8 mouse cellular contexts compared by ENCODE assay signal in genomic region chr4:138367641-138368497, GRCm38 (mm10). TPM values are rescaled to one million over a fixed set of nuclear protein-coding genes. Genes with fewer than 3 reads are reported as not detected.
DNase-seq lines count a peak whose midpoint lies in the region; ATAC-seq and TF ChIP-seq lines count a peak whose summit lies in the region.

Gene Cda, minus strand, starts transcription at chr4:138367992.

- no peak for DNase-seq in cerebellum, postnatal 4 days (ENCODE audit: low spot score in 2 of 2)
- DNase-seq in embryo, embryonic 10 days (ENCODE audit: low spot score), result peak; percentile 87
- peak; percentile 83 for DNase-seq in gastrocnemius, postnatal 14 days
- peak; percentile 83 for DNase-seq in liver, adult 2 months (ENCODE audit: extremely low read depth, low read depth, low spot score)
- DNase-seq in stomach, postnatal 0 days (ENCODE audit: low spot score), result peak; percentile 95

- H3K9ac ChIP-seq in hindbrain, embryonic 15.5 days, result 0 out of 2 replicates have a peak within 1 kb of the TSS, but pooled peaks have one; percentile 18
- H3K9ac ChIP-seq in liver, adult 2 months (ENCODE audit: low read depth, low read length), result peak within 1 kb of the TSS; percentile 88
- H3K9ac ChIP-seq in midbrain, embryonic 16.5 days (ENCODE audit: low read depth, low read length), result peak within 1 kb of the TSS; percentile 49; the same call in 1 of the 2 replicates
- peak within 1 kb of the TSS; percentile 48; the same call in 1 of the 2 replicates for H3K9ac ChIP-seq in stomach, postnatal 0 days (ENCODE audit: low read length)

- peaks cover 20% of the 10 kb centered on the region; the same call in 1 of the 2 replicates for H3K79me2 ChIP-seq in liver, adult 2 months (ENCODE audit: control insufficient read depth, insufficient read depth, low read length)

- no peak for TF ChIP-seq EP300 in stomach, postnatal 0 days (optimal IDR thresholded peaks at IDR 0.05)

- no peak within 1 kb of the TSS for H3K27ac ChIP-seq in hindbrain, embryonic 15.5 days (replicated peaks)
- peak within 1 kb of the TSS; percentile 91 for H3K27ac ChIP-seq in liver, adult 2 months (replicated peaks; ENCODE audit: insufficient read depth, low read depth, low read length)
- no peak within 1 kb of the TSS for H3K27ac ChIP-seq in midbrain, embryonic 16.5 days (ENCODE audit: low read length)
- no peak within 1 kb of the TSS for H3K27ac ChIP-seq in stomach, postnatal 0 days (replicated peaks)

- H3K4me3 ChIP-seq in hindbrain, embryonic 15.5 days, result peak within 1 kb of the TSS; percentile 30
- H3K4me3 ChIP-seq in liver, adult 2 months (ENCODE audit: insufficient read depth, low read depth, low read length), result peak within 1 kb of the TSS; percentile 85
- H3K4me3 ChIP-seq in midbrain, embryonic 16.5 days (ENCODE audit: low read depth, low read length), result peak within 1 kb of the TSS; percentile 31
- H3K4me3 ChIP-seq in stomach, postnatal 0 days (ENCODE audit: low read depth, low read length), result peak within 1 kb of the TSS; percentile 40

- TF ChIP-seq POLR2A in liver, adult 2 months (IDR thresholded peaks at IDR 0.05; ENCODE audit: extremely low read depth, insufficient read depth, low read length), result peak; percentile 50; the same call in 1 of the 2 replicates

- peaks cover 17% of the 10 kb centered on the region; the same call in 1 of the 2 replicates for H3K27me3 ChIP-seq in hindbrain, embryonic 15.5 days
- no peaks in the 10 kb centered on the region for H3K27me3 ChIP-seq in liver, adult 2 months (ENCODE audit: control insufficient read depth, insufficient read depth, low read length)
- peaks cover 9% of the 10 kb centered on the region for H3K27me3 ChIP-seq in midbrain, embryonic 16.5 days (ENCODE audit: control insufficient read depth, insufficient read depth, low read depth, low read length)
- H3K27me3 ChIP-seq in stomach, postnatal 0 days (ENCODE audit: control insufficient read depth, insufficient read depth, low read length), result no peaks in the 10 kb centered on the region

- peak; percentile 83 for ATAC-seq in cerebellum, adult (ENCODE audit: insufficient number of reproducible peaks, low FRiP score, low TSS enrichment)
- peak; percentile 84 for ATAC-seq in hindbrain, embryonic 15.5 days (ENCODE audit: low FRiP score, low read depth)
- 0 out of 2 replicates have a peak, but pooled peaks have one; percentile 42 for ATAC-seq in midbrain, embryonic 16.5 days
- ATAC-seq in stomach, postnatal 0 days (ENCODE audit: low FRiP score, low TSS enrichment), result peak; percentile 87

- no peak for TF ChIP-seq CTCF in liver, adult 2 months (IDR thresholded peaks at IDR 0.05; ENCODE audit: low read depth, low read length)
- TF ChIP-seq CTCF in stomach, postnatal 0 days (IDR thresholded peaks at IDR 0.05; ENCODE audit: low read depth), result peak; percentile 45

- 10% methylated on average over 34 of the region's 34 CpGs for WGBS in hindbrain, embryonic 15.5 days
- under 1% methylated on average over 34 of the region's 34 CpGs for WGBS in liver, adult 2 months
- WGBS in midbrain, embryonic 16.5 days, result 10% methylated on average over 34 of the region's 34 CpGs
- WGBS in stomach, postnatal 0 days, result 8% methylated on average over 33 of the region's 34 CpGs

- no peaks in the 10 kb centered on the region for H3K9me3 ChIP-seq in hindbrain, embryonic 15.5 days
- H3K9me3 ChIP-seq in midbrain, embryonic 16.5 days (replicated peaks; ENCODE audit: control insufficient read depth, low read length, poor library complexity, severe bottlenecking), result no peaks in the 10 kb centered on the region
- H3K9me3 ChIP-seq in stomach, postnatal 0 days (ENCODE audit: control insufficient read depth, low read length), result no peaks in the 10 kb centered on the region

- peak within 1 kb of the TSS; percentile 55 for H3K4me2 ChIP-seq in hindbrain, embryonic 15.5 days
- peak within 1 kb of the TSS; percentile 56 for H3K4me2 ChIP-seq in midbrain, embryonic 16.5 days (ENCODE audit: low read length)
- peak within 1 kb of the TSS; percentile 58 for H3K4me2 ChIP-seq in stomach, postnatal 0 days (replicated peaks; ENCODE audit: low read depth)

- peaks cover 10% of the 10 kb centered on the region for H3K4me1 ChIP-seq in hindbrain, embryonic 15.5 days (replicated peaks)
- peaks cover 22% of the 10 kb centered on the region for H3K4me1 ChIP-seq in liver, adult 2 months (ENCODE audit: control insufficient read depth, insufficient read depth, low read length)
- peaks cover 5% of the 10 kb centered on the region; the same call in 1 of the 2 replicates for H3K4me1 ChIP-seq in midbrain, embryonic 16.5 days (ENCODE audit: control insufficient read depth, insufficient read depth, low read length)
- no peaks in the 10 kb centered on the region for H3K4me1 ChIP-seq in stomach, postnatal 0 days (replicated peaks; ENCODE audit: control insufficient read depth, insufficient read depth)

- H3K36me3 ChIP-seq in hindbrain, embryonic 15.5 days, result no peaks in the 10 kb centered on the region
- no peaks in the 10 kb centered on the region for H3K36me3 ChIP-seq in liver, adult 2 months (ENCODE audit: control insufficient read depth, insufficient read depth, low read length)
- H3K36me3 ChIP-seq in midbrain, embryonic 16.5 days (ENCODE audit: control insufficient read depth, insufficient read depth, low read length), result no peaks in the 10 kb centered on the region
- no peaks in the 10 kb centered on the region for H3K36me3 ChIP-seq in stomach, postnatal 0 days (ENCODE audit: control insufficient read depth, insufficient read depth, low read length)

- intact Hi-C loops in gastrocnemius, postnatal 14 days (cut with DNase I; ENCODE audit: low total_unique reads), result no loop called here

RNA-seq across cellular contexts. Expression of gene Cda, which starts in this region (rescaled TPM):
- total RNA-seq in gastrocnemius, postnatal 14 days (2021), result 1 to 10 TPM in 1 of 2 experiments, under 1 TPM in 1; 0.55 to 1.9 TPM
- 4.5 and 6.5 TPM in 2 replicates for polyA plus RNA-seq in hindbrain, embryonic 15.5 days (2015; fragmentation: Nextera tagmentation; extraction: Ambion mirVana)
- total RNA-seq in liver, adult 2 months (2014; rRNA removed), result 4.5 and 4.8 TPM in 2 replicates
- polyA plus RNA-seq in liver, adult 2 months (2012; rRNA removed), result 33.1 and 34.1 TPM in 2 replicates
- polyA plus RNA-seq in midbrain, embryonic 16.5 days (2015; fragmentation: Nextera tagmentation; extraction: Ambion mirVana), result 4.4 and 4.8 TPM in 2 replicates
- polyA plus RNA-seq in stomach, postnatal 0 days (2015; fragmentation: Nextera tagmentation; extraction: Ambion mirVana), result 12.5 and 15.2 TPM in 2 replicates

Comparison
In these comparisons a context has a peak if more than half of its experiments do, and no peak if none do; other contexts are left out.
1. DNase-seq: peak in embryo, embryonic 10 days (single experiment), gastrocnemius, postnatal 14 days (single experiment), liver, adult 2 months (single experiment) and stomach, postnatal 0 days (single experiment); none in cerebellum, postnatal 4 days (0 of 2).
2. H3K4me3 ChIP-seq: peak in every context shown above with its lines; median percentile 85 in liver, adult 2 months; 40 in stomach, postnatal 0 days; 31 in midbrain, embryonic 16.5 days; 30 in hindbrain, embryonic 15.5 days.
3. H3K9ac ChIP-seq: peak in every context shown above with its lines; median percentile 88 in liver, adult 2 months; 49 in midbrain, embryonic 16.5 days; 48 in stomach, postnatal 0 days; 18 in hindbrain, embryonic 15.5 days.
4. Peak in every context shown above with its lines, with median percentiles within 50 percentile points of each other: ATAC-seq and H3K4me2 ChIP-seq.